Mouse (Mus musculus) embryonic fibroblast, embryonic 13.5 days (primary cell): ENCODE data around the gene Gas7.

Experiments
- CTCF ChIP-seq: IDR thresholded peaks from 2 replicates; pipeline ENCODE4 v1.5.1; 2011; ENCODE audit warnings: mild to moderate bottlenecking, control low read depth, low read length, moderate library complexity, borderline replicate concordance; ENCODE audit not compliant: insufficient read depth
- POLR2A ChIP-seq: IDR thresholded peaks from 2 replicates; pipeline ENCODE4 v1.6.1; 2011; ENCODE audit warnings: low read depth, mild to moderate bottlenecking, control low read depth, low read length, moderate library complexity

DNA sequence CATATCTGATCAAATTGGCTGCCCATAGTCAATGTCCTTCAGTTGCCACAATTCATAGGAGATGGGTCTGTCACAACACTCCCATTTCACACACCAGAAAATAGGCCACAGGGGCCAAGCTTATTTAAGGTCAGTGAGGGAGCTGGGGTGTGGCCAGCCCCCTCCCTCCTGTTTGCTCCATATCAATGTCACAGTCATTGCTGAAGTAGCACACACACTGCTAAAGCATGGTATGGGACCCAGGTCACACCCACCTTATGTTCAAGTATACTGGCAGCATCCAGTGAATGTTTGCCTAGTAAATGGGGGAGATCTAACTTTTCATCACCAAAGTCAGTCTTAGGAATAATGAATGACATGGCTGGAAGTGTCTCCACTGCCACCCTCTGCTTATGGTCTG is 273.5 kb downstream of the Gas7 start:
- TF ChIP-seq CTCF (no peak), POLR2A (no peak)
